Mouse (Mus musculus) liver, embryonic 15.5 days (tissue): ENCODE results near the gene Fbxl16. TPM values are rescaled to one million over a fixed set of nuclear protein-coding genes. Genes with fewer than 3 reads are reported as not detected.
A peak's percentile ranks its signal among the peaks of the same experiment; 100 is the strongest.
"Not testable (repeated sequence)": the region's sequence is repeated elsewhere in the genome, so short reads cannot be mapped to it uniquely, and the experiment has no call there.

Experiments used
- ATAC-seq: fragments of 200-750 bp; cut with Nextera tagmentation; 2 replicates; pipeline ENCODE4 v1.8.0; 2017; ENCODE audit warnings: moderate number of reproducible peaks, mild to moderate bottlenecking, moderate library complexity; ENCODE audit not compliant: insufficient read depth
- H3K27ac ChIP-seq: fragments of 300-500 bp; sonication (generic); replicated peaks from 2 replicates; pipeline ENCODE4 v1.5.1; 2015; ENCODE audit warnings: mild to moderate bottlenecking, inconsistent platforms
- H3K27me3 ChIP-seq: fragments of 300-500 bp; sonication (generic); 2 replicates; pipeline ENCODE4 v1.6.1; 2015; ENCODE audit warnings: mild to moderate bottlenecking, inconsistent platforms
- H3K36me3 ChIP-seq: fragments of 300-500 bp; sonication (generic); replicated peaks from 2 replicates; pipeline ENCODE4 v1.6.1; 2015; ENCODE audit warnings: moderate library complexity, mild to moderate bottlenecking, inconsistent platforms
- H3K4me1 ChIP-seq: fragments of 300-500 bp; sonication (generic); replicated peaks from 2 replicates; pipeline ENCODE4 v1.6.1; 2015; ENCODE audit warnings: inconsistent platforms
- H3K4me2 ChIP-seq: fragments of 300-500 bp; sonication (generic); 2 replicates; pipeline ENCODE4 v1.6.1; 2015; ENCODE audit warnings: moderate library complexity, mild to moderate bottlenecking, inconsistent platforms
- H3K4me3 ChIP-seq: fragments of 300-500 bp; sonication (generic); replicated peaks from 2 replicates; pipeline ENCODE4 v1.5.1; 2015; ENCODE audit warnings: mild to moderate bottlenecking, inconsistent platforms
- H3K9ac ChIP-seq: fragments of 300-500 bp; sonication (generic); 2 replicates; pipeline ENCODE4 v1.6.1; 2015; ENCODE audit warnings: moderate library complexity, mild to moderate bottlenecking, inconsistent platforms
- H3K9me3 ChIP-seq: fragments of 300-500 bp; sonication (generic); replicated peaks from 2 replicates; pipeline ENCODE4 v1.6.1; 2016; ENCODE audit warnings: inconsistent platforms
- WGBS: fragments of 180-500 bp; shearing (Covaris S2); methylation state at CpG from one replicate; pipeline ENCODE4 v1.1.7; 2015; ENCODE audit warnings: mixed read lengths; ENCODE audit not compliant: insufficient replicate concordance; 5-methylcytosine and 5-hydroxymethylcytosine counted together
- polyA plus RNA-seq: library from polyadenylated mRNA; unstranded; fragments of >200 nt; fragmentation: Nextera tagmentation; extraction: Ambion mirVana; gene quantifications from 2 replicates; pipeline ENCODE4 v1.2.1, GENCODE M21; 2015

Fbxl16 gene
- polyA plus RNA-seq, 1 experiment from 2014 or later = 0.12 TPM

GRCm38 (mm10) chr17:25796211-25796771 lies 12.6 kb upstream of the Fbxl16 start:
- Histone ChIP-seq H3K4me1 (peaks cover 52% of the 10 kb centered on the region), H3K9me3 (no peaks in the 10 kb centered on the region), H3K27ac (0 out of 2 replicates have a peak overlapping the region, but pooled peaks have one; percentile 33), H3K4me3 (peak overlapping the region; percentile 88), H3K9ac (peak overlapping the region; percentile 70), H3K36me3 (no peaks in the 10 kb centered on the region), H3K4me2 (peak overlapping the region; percentile 96), H3K27me3 (peaks cover 3% of the 10 kb centered on the region; the same call in 1 of the 2 replicates)
- WGBS = under 1% methylated on average over 37 of the region's 37 CpGs
- ATAC-seq = 0 out of 2 replicates have a peak, but pooled peaks have one; percentile 6

- WGBS = under 1% methylated on average over 35 of the region's 35 CpGs
- peak within 1 kb of the TSS; percentile 70 for H3K9ac ChIP-seq
- H3K4me1 ChIP-seq = peaks cover 45% of the 10 kb centered on the region
- ATAC-seq = peak; percentile 76
- no peaks in the 10 kb centered on the region for H3K36me3 ChIP-seq
- H3K27ac ChIP-seq = peak within 1 kb of the TSS; percentile 33; the same call in 1 of the 2 replicates
- H3K9me3 ChIP-seq = no peaks in the 10 kb centered on the region
- H3K4me3 ChIP-seq = peak within 1 kb of the TSS; percentile 88
- peaks cover 9% of the 10 kb centered on the region for H3K27me3 ChIP-seq
- peak within 1 kb of the TSS; percentile 96 for H3K4me2 ChIP-seq
Observed at GRCm38 (mm10) chr17:25796951-25797369, 11.9 kb upstream of the Fbxl16 start, which contains the start of gene Metrn. Gene Metrn, minus strand, starts transcription at chr17:25797136.

GRCm38 (mm10) chr17:25801029-25801428 lies 7.9 kb upstream of the Fbxl16 start:
- no peak for ATAC-seq
- WGBS = 5% methylated on average over 6 of the region's 6 CpGs
- Histone ChIP-seq H3K36me3 (no peaks in the 10 kb centered on the region), H3K4me1 (peaks cover 17% of the 10 kb centered on the region), H3K4me3 (no peak overlapping the region), H3K9ac (no peak overlapping the region), H3K4me2 (no peak overlapping the region), H3K27me3 (peaks cover 42% of the 10 kb centered on the region), H3K27ac (no peak overlapping the region), H3K9me3 (no peaks in the 10 kb centered on the region)

- WGBS = 7% methylated on average over 10 of the region's 10 CpGs
- ATAC-seq = no peak
- no peak overlapping the region for H3K4me3 ChIP-seq
- H3K4me2 ChIP-seq = no peak overlapping the region
- H3K36me3 ChIP-seq = no peaks in the 10 kb centered on the region
- no peak overlapping the region for H3K9ac ChIP-seq
- no peaks in the 10 kb centered on the region for H3K9me3 ChIP-seq
- H3K27me3 ChIP-seq = peaks cover 61% of the 10 kb centered on the region
- H3K27ac ChIP-seq = no peak overlapping the region
- no peaks in the 10 kb centered on the region for H3K4me1 ChIP-seq
Observed at GRCm38 (mm10) chr17:25802825-25803517, 5.9 kb upstream of the Fbxl16 start.

GRCm38 (mm10) chr17:25806507-25806906 lies 2.4 kb upstream of the Fbxl16 start:
- no peaks in the 10 kb centered on the region for H3K9me3 ChIP-seq
- H3K36me3 ChIP-seq = no peaks in the 10 kb centered on the region
- no peak overlapping the region for H3K4me2 ChIP-seq
- 82% methylated on average over 4 of the region's 4 CpGs for WGBS
- no peak overlapping the region for H3K4me3 ChIP-seq
- no peak overlapping the region for H3K9ac ChIP-seq
- no peak for ATAC-seq
- H3K4me1 ChIP-seq = peaks cover 12% of the 10 kb centered on the region
- H3K27me3 ChIP-seq = peaks cover 92% of the 10 kb centered on the region
- H3K27ac ChIP-seq = no peak overlapping the region

- H3K4me1 ChIP-seq = peaks cover 12% of the 10 kb centered on the region
- not testable (repeated sequence) for H3K9me3 ChIP-seq, H3K27ac ChIP-seq, ATAC-seq, H3K4me3 ChIP-seq, H3K4me2 ChIP-seq, H3K36me3 ChIP-seq, H3K9ac ChIP-seq
- WGBS = 26% methylated on average over 2 of the region's 2 CpGs
- peaks cover 92% of the 10 kb centered on the region for H3K27me3 ChIP-seq
Observed at GRCm38 (mm10) chr17:25807452-25807851, 1.4 kb upstream of the Fbxl16 start.

GRCm38 (mm10) chr17:25808028-25808427 lies 857 bp upstream of the Fbxl16 start:
- Histone ChIP-seq H3K9me3 (no peaks in the 10 kb centered on the region), H3K4me2 (no peak overlapping the region), H3K4me1 (peaks cover 12% of the 10 kb centered on the region), H3K27ac (no peak overlapping the region), H3K27me3 (peaks cover 92% of the 10 kb centered on the region), H3K36me3 (no peaks in the 10 kb centered on the region), H3K4me3 (no peak overlapping the region), H3K9ac (no peak overlapping the region)
- ATAC-seq = no peak
- 34% methylated on average over 5 of the region's 5 CpGs for WGBS

- H3K9ac ChIP-seq = no peak overlapping the region
- peak overlapping the region; percentile 52 for H3K4me3 ChIP-seq
- ATAC-seq = 0 out of 2 replicates have a peak, but pooled peaks have one; percentile 15
- 8% methylated on average over 24 of the region's 25 CpGs for WGBS
- peaks cover 12% of the 10 kb centered on the region for H3K4me1 ChIP-seq
- no peaks in the 10 kb centered on the region for H3K36me3 ChIP-seq
- H3K27ac ChIP-seq = no peak overlapping the region
- peaks cover 93% of the 10 kb centered on the region for H3K27me3 ChIP-seq
- H3K9me3 ChIP-seq = no peaks in the 10 kb centered on the region
- H3K4me2 ChIP-seq = peak overlapping the region; percentile 69
Observed at GRCm38 (mm10) chr17:25809606-25810340, 888 bp downstream of the Fbxl16 start.

GRCm38 (mm10) chr17:25810890-25811289 lies 2.0 kb downstream of the Fbxl16 start:
- H3K4me1 ChIP-seq = peaks cover 12% of the 10 kb centered on the region
- no peak overlapping the region for H3K9ac ChIP-seq
- WGBS = 45% methylated on average over 4 of the region's 4 CpGs
- H3K27ac ChIP-seq = no peak overlapping the region
- H3K27me3 ChIP-seq = peaks cover 95% of the 10 kb centered on the region
- no peak overlapping the region for H3K4me2 ChIP-seq
- H3K9me3 ChIP-seq = no peaks in the 10 kb centered on the region
- no peak overlapping the region for H3K4me3 ChIP-seq
- H3K36me3 ChIP-seq = no peaks in the 10 kb centered on the region
- no peak for ATAC-seq

GRCm38 (mm10) chr17:25813471-25813870 lies 4.6 kb downstream of the Fbxl16 start:
- Histone ChIP-seq H3K27me3 (peaks cover 96% of the 10 kb centered on the region), H3K27ac (no peak overlapping the region), H3K9me3 (no peaks in the 10 kb centered on the region), H3K36me3 (no peaks in the 10 kb centered on the region), H3K9ac (no peak overlapping the region), H3K4me3 (no peak overlapping the region), H3K4me2 (no peak overlapping the region), H3K4me1 (peaks cover 12% of the 10 kb centered on the region)
- 3% methylated on average over 20 of the region's 20 CpGs for WGBS
- ATAC-seq = no peak

GRCm38 (mm10) chr17:25817662-25818061 lies 8.8 kb downstream of the Fbxl16 start:
- H3K9me3 ChIP-seq = no peaks in the 10 kb centered on the region
- 59% methylated on average over 11 of the region's 11 CpGs for WGBS
- H3K4me1 ChIP-seq = peaks cover 10% of the 10 kb centered on the region
- H3K36me3 ChIP-seq = no peaks in the 10 kb centered on the region
- ATAC-seq = no peak
- no peak overlapping the region for H3K4me3 ChIP-seq
- H3K27me3 ChIP-seq = peaks cover 94% of the 10 kb centered on the region
- H3K4me2 ChIP-seq = no peak overlapping the region
- no peak overlapping the region for H3K9ac ChIP-seq
- no peak overlapping the region for H3K27ac ChIP-seq
